Mouse (Mus musculus) megakaryocyte, embryonic 14.5 days (primary cell): ENCODE measurements around the gene Gcn1l1.

Experiments
- FLI1 ChIP-seq: IDR thresholded peaks from 2 replicates; pipeline ENCODE4 v1.6.1; 2012; ENCODE audit warnings: low read length, inconsistent platforms, mixed read lengths
- GATA1 ChIP-seq: IDR thresholded peaks from 3 replicates; pipeline ENCODE4 v1.6.1; 2012; ENCODE audit warnings: mixed read lengths, low read length, inconsistent platforms, borderline replicate concordance

GRCm38 (mm10) chr5:115586166-115586565 is 21.1 kb downstream of the Gcn1l1 start:
- TF ChIP-seq GATA1 (no peak), FLI1 (no peak)
